Mouse (Mus musculus) megakaryocyte, embryonic 14.5 days (primary cell): ENCODE data around the gene Ncbp2. TPM values are rescaled to one million over a fixed set of nuclear protein-coding genes. Genes with fewer than 3 reads are reported as not detected.
"Not testable (repeated sequence)": the region's sequence is repeated elsewhere in the genome, so short reads cannot be mapped to it uniquely, and the experiment has no call there.

Experiments
- H3K27me3 ChIP-seq: replicated peaks from 2 replicates; pipeline ENCODE3; 2012; ENCODE audit warnings: inconsistent platforms
- H3K36me3 ChIP-seq: replicated peaks from 2 replicates; pipeline ENCODE3; 2012; ENCODE audit warnings: low read length, inconsistent platforms, mixed read lengths
- H3K4me1 ChIP-seq: 2 replicates; pipeline ENCODE4 v1.6.1; 2012; ENCODE audit warnings: inconsistent platforms
- H3K4me3 ChIP-seq: replicated peaks from 2 replicates; pipeline ENCODE3; 2012; ENCODE audit warnings: moderate library complexity, mild to moderate bottlenecking, inconsistent platforms
- H3K9me3 ChIP-seq: 2 replicates; pipeline ENCODE4 v1.6.1; 2012; ENCODE audit warnings: inconsistent platforms
- FLI1 ChIP-seq: IDR thresholded peaks from 2 replicates; pipeline ENCODE4 v1.6.1; 2012; ENCODE audit warnings: low read length, inconsistent platforms, mixed read lengths
- GATA1 ChIP-seq: IDR thresholded peaks from 3 replicates; pipeline ENCODE4 v1.6.1; 2012; ENCODE audit warnings: mixed read lengths, low read length, inconsistent platforms, borderline replicate concordance
- polyA plus RNA-seq: library from polyadenylated mRNA; stranded (reverse); fragments of >175 nt; gene quantifications from 2 replicates; pipeline ENCODE4 v1.2.3, GENCODE M21; 2012; ENCODE audit warnings: low replicate concordance; ENCODE audit not compliant: insufficient read depth

The Ncbp2 gene
- polyA plus RNA-seq, 1 experiment = 80.8 TPM

- H3K36me3 ChIP-seq = no peaks in the 10 kb centered on the region
- H3K27me3 ChIP-seq = peaks cover 86% of the 10 kb centered on the region
- TF ChIP-seq FLI1 = no peak
- TF ChIP-seq GATA1 = no peak
- H3K4me1 ChIP-seq = peaks cover 35% of the 10 kb centered on the region
- peaks cover 23% of the 10 kb centered on the region for H3K9me3 ChIP-seq
- peak within 1 kb of the TSS; percentile 92 for H3K4me3 ChIP-seq
These were observed 14.4 kb upstream of the Ncbp2 start, which contains the start of gene Pigz for GRCm38 (mm10) chr16:31933751-31934549. Gene Pigz, plus strand, starts transcription at chr16:31933851.

- Histone ChIP-seq H3K36me3 (no peaks in the 10 kb centered on the region), H3K27me3 (peaks cover 86% of the 10 kb centered on the region), H3K4me3 (peak overlapping the region; percentile 92), H3K9me3 (peaks cover 23% of the 10 kb centered on the region), H3K4me1 (peaks cover 42% of the 10 kb centered on the region)
- TF ChIP-seq FLI1 (no peak), GATA1 (no peak)
These were observed 13.7 kb upstream of the Ncbp2 start for GRCm38 (mm10) chr16:31934550-31935010.

GRCm38 (mm10) chr16:31935091-31935979 is 13.0 kb upstream of the Ncbp2 start:
- H3K36me3 ChIP-seq = no peaks in the 10 kb centered on the region
- peaks cover 84% of the 10 kb centered on the region for H3K27me3 ChIP-seq
- peaks cover 46% of the 10 kb centered on the region for H3K4me1 ChIP-seq
- peak overlapping the region; percentile 90 for H3K4me3 ChIP-seq
- TF ChIP-seq GATA1 (no peak), FLI1 (no peak)
- peaks cover 23% of the 10 kb centered on the region for H3K9me3 ChIP-seq

- Histone ChIP-seq H3K27me3 (peaks cover 76% of the 10 kb centered on the region), H3K9me3 (peaks cover 23% of the 10 kb centered on the region), H3K36me3 (no peaks in the 10 kb centered on the region), H3K4me3 (no peak overlapping the region), H3K4me1 (peaks cover 56% of the 10 kb centered on the region)
- no peak for TF ChIP-seq GATA1
- no peak for TF ChIP-seq FLI1
These were observed 11.7 kb upstream of the Ncbp2 start for GRCm38 (mm10) chr16:31936568-31936967.

- peaks cover 23% of the 10 kb centered on the region for H3K9me3 ChIP-seq
- peaks cover 63% of the 10 kb centered on the region for H3K27me3 ChIP-seq
- TF ChIP-seq FLI1 (no peak), GATA1 (no peak)
- H3K4me3 ChIP-seq = no peak overlapping the region
- peaks cover 54% of the 10 kb centered on the region for H3K4me1 ChIP-seq
- H3K36me3 ChIP-seq = no peaks in the 10 kb centered on the region
These were observed 9.5 kb upstream of the Ncbp2 start for GRCm38 (mm10) chr16:31938856-31939255.

- TF ChIP-seq GATA1 (no peak), FLI1 (no peak)
- Histone ChIP-seq H3K36me3 (peaks cover 16% of the 10 kb centered on the region), H3K4me3 (peak overlapping the region; percentile 42), H3K4me1 (peaks cover 54% of the 10 kb centered on the region), H3K27me3 (peaks cover 46% of the 10 kb centered on the region), H3K9me3 (peaks cover 18% of the 10 kb centered on the region)
These were observed 7.7 kb upstream of the Ncbp2 start for GRCm38 (mm10) chr16:31940586-31940985.

- Histone ChIP-seq H3K27me3 (peaks cover 18% of the 10 kb centered on the region), H3K4me1 (peaks cover 71% of the 10 kb centered on the region), H3K36me3 (peaks cover 24% of the 10 kb centered on the region), H3K4me3 (peak overlapping the region; percentile 64), H3K9me3 (no peaks in the 10 kb centered on the region)
- TF ChIP-seq GATA1 (no peak), FLI1 (no peak)
These were observed 4.3 kb upstream of the Ncbp2 start for GRCm38 (mm10) chr16:31943980-31944379.

GRCm38 (mm10) chr16:31944698-31945255 is 3.5 kb upstream of the Ncbp2 start:
- no peak overlapping the region for H3K4me3 ChIP-seq
- H3K9me3 ChIP-seq = no peaks in the 10 kb centered on the region
- peaks cover 70% of the 10 kb centered on the region for H3K4me1 ChIP-seq
- peaks cover 24% of the 10 kb centered on the region for H3K36me3 ChIP-seq
- H3K27me3 ChIP-seq = peaks cover 11% of the 10 kb centered on the region
- TF ChIP-seq FLI1 (no peak), GATA1 (no peak)

- H3K36me3 ChIP-seq = peaks cover 27% of the 10 kb centered on the region
- H3K9me3 ChIP-seq = no peaks in the 10 kb centered on the region
- peaks cover 72% of the 10 kb centered on the region for H3K4me1 ChIP-seq
- H3K27me3 ChIP-seq = peaks cover 8% of the 10 kb centered on the region
- TF ChIP-seq GATA1 = no peak
- no peak for TF ChIP-seq FLI1
- H3K4me3 ChIP-seq = peak overlapping the region; percentile 31
These were observed 2.9 kb upstream of the Ncbp2 start for GRCm38 (mm10) chr16:31945372-31945771.

- not testable (repeated sequence) for H3K27me3 ChIP-seq, H3K4me3 ChIP-seq, H3K9me3 ChIP-seq
- Histone ChIP-seq H3K4me1 (peaks cover 71% of the 10 kb centered on the region), H3K36me3 (peaks cover 33% of the 10 kb centered on the region)
These were observed 2.3 kb upstream of the Ncbp2 start for GRCm38 (mm10) chr16:31945986-31946385.
